Mouse (Mus musculus) spleen, adult 2 months (tissue): Measurements from ENCODE around the gene Cables2. TPM values are rescaled to one million over a fixed set of nuclear protein-coding genes. Genes with fewer than 3 reads are reported as not detected.

Experiments
- DNase-seq, 2 experiments: peaks; one replicate each; pipeline versions ENCODE4 v3.0.0 to v3.0.0-alpha.2; 2012 to 2021; ENCODE audit warnings: low spot score in 2 of 2, low read depth in 1 of 2
- H3K27ac ChIP-seq: fragments of 200-500 bp; 2 replicates; pipeline ENCODE4 v1.5.1; 2012; ENCODE audit warnings: low read length, inconsistent platforms; ENCODE audit not compliant: insufficient read depth
- H3K27me3 ChIP-seq: fragments of 200-500 bp; 2 replicates; pipeline ENCODE4 v1.6.1; 2012; ENCODE audit warnings: mild to moderate bottlenecking, moderate library complexity, low read length, inconsistent platforms; ENCODE audit not compliant: control insufficient read depth, insufficient read depth
- H3K36me3 ChIP-seq: fragments of 200-500 bp; 2 replicates; pipeline ENCODE4 v1.6.1; 2012; ENCODE audit warnings: mild to moderate bottlenecking, low read length, inconsistent platforms; ENCODE audit not compliant: control insufficient read depth, insufficient read depth
- H3K4me1 ChIP-seq: fragments of 200-500 bp; 2 replicates; pipeline ENCODE4 v1.6.1; 2011; ENCODE audit warnings: inconsistent platforms; ENCODE audit not compliant: control insufficient read depth, insufficient read depth, insufficient read length
- H3K4me3 ChIP-seq: fragments of 200-500 bp; 2 replicates; pipeline ENCODE4 v1.5.1; 2011; ENCODE audit warnings: mild to moderate bottlenecking, inconsistent platforms; ENCODE audit not compliant: insufficient read depth, insufficient read length; ENCODE audit errors: extremely low read depth
- CTCF ChIP-seq: fragments of 200-500 bp; IDR thresholded peaks from 2 replicates; pipeline ENCODE4 v1.5.1; 2011; ENCODE audit warnings: mild to moderate bottlenecking, inconsistent platforms; ENCODE audit not compliant: insufficient read depth, insufficient read length, insufficient replicate concordance; ENCODE audit errors: extremely low read depth
- POLR2A ChIP-seq: fragments of 200-500 bp; IDR thresholded peaks from 2 replicates; pipeline ENCODE4 v1.6.1; 2011; ENCODE audit warnings: low read depth, low read length, inconsistent platforms
- WGBS: fragments of 180-500 bp; shearing (Covaris S2); methylation state at CpG from one replicate; pipeline ENCODE4 v1.1.7; 2018; 5-methylcytosine and 5-hydroxymethylcytosine counted together
- polyA plus RNA-seq: library from polyadenylated mRNA; depleted of rRNA; stranded (reverse); fragments of >200 nt; gene quantifications from 2 replicates; pipeline ENCODE4 v1.2.3, GENCODE M21; 2012

The Cables2 gene
- polyA plus RNA-seq, 1 experiment = 40.9 TPM

DNA sequence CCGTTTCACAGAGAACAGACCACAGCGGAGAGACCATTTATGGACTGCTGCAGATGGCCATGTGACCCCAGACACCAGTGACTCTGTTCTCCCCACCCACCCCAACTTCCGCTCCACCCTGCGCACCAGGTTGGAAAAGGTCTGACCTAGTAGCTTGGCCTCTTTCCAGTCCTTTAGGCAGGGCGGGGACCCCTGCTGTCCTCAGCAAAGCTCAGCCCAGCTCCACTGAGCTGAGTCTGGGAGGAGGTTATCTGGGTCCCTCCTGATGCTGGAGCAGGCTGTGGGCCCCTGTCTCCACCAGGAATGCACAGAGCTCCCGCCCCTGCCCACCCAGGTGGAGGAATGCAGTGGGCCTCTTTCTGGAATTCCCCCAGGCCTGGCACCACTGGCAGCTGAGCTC lies 38.3 kb downstream of the Cables2 start:
- no peaks in the 10 kb centered on the region for H3K27me3 ChIP-seq
- no peak for TF ChIP-seq CTCF
- TF ChIP-seq POLR2A = no peak
- no peak for DNase-seq
- H3K36me3 ChIP-seq = no peaks in the 10 kb centered on the region
- 83% methylated on average over 6 of the region's 6 CpGs for WGBS
- H3K4me3 ChIP-seq = no peak overlapping the region
- H3K4me1 ChIP-seq = no peaks in the 10 kb centered on the region
- H3K27ac ChIP-seq = no peak overlapping the region

DNA sequence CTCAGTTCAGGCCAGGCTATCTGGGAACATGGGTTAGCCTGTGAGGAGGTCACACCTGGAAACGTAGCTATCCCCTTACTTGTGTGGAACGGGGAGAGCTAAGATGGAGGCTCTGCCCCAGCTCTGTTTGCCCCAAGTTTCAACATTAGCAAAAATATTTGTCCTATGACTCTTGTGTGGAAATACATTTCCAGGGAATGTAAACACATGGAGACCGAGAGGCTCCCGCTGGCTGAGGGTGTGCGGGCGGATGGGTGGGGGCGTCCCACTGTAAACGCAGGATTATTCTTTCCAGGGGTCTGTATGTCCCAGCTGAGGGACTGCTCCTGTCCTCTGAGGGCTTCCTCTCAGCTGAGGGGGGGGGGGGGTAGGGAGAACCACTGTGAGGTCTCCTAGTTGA lies 38.9 kb downstream of the Cables2 start:
- Histone ChIP-seq H3K27ac (no peak overlapping the region), H3K4me1 (no peaks in the 10 kb centered on the region), H3K36me3 (no peaks in the 10 kb centered on the region), H3K4me3 (no peak overlapping the region), H3K27me3 (no peaks in the 10 kb centered on the region)
- WGBS = 95% methylated on average over 8 of the region's 8 CpGs
- TF ChIP-seq POLR2A = no peak
- TF ChIP-seq CTCF = no peak
- no peak for DNase-seq

DNA sequence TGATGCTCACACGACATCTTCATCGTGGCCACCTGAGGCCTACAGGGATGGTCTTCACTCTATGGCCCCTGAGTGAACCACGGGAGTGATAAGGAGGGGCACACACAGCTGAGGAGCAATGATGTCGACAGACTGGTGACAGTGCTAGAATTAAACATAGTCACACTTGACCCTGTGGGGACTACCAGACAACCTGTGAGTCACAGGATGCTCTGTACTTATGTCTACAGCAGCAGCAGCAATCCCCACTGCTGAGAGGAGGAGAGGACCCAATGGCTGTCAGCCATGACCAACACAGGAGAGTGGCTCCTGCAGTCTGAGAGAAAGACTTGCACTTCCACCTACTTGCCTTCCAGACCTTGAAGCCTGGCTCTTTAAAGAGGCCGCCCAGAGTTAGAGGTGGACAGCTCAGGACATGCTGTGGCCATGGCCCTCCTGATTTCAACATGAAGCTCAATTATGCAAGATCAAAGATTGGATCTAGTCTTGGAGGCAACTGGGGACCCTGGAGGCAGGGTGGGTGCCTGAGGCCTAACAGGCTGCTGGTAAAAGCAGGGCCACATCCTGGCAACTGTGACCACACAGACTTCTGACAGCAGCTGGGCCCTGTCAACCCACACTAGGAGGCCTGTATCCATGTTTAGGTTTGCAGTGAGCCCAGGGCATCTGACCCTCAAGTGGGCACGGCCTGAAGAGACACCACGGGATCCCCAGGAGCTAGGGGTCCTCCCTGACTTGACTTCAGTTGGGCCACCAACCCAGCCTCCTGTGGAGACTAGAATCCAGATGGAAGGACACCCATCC lies 40.0 kb downstream of the Cables2 start:
- 84% methylated on average over 7 of the region's 7 CpGs for WGBS
- H3K36me3 ChIP-seq = no peaks in the 10 kb centered on the region
- H3K4me1 ChIP-seq = no peaks in the 10 kb centered on the region
- no peak for DNase-seq
- TF ChIP-seq CTCF (no peak), POLR2A (no peak)
- no peaks in the 10 kb centered on the region for H3K27me3 ChIP-seq
- H3K4me3 ChIP-seq = no peak overlapping the region
- H3K27ac ChIP-seq = no peak overlapping the region

- H3K36me3 ChIP-seq = no peaks in the 10 kb centered on the region
- no peak for DNase-seq
- H3K4me1 ChIP-seq = peaks cover 3% of the 10 kb centered on the region; the same call in 1 of the 2 replicates
Observed at GRCm38 (mm10) chr2:180230482-180230881, 42.8 kb downstream of the Cables2 start.

GRCm38 (mm10) chr2:180229129-180229528 lies 44.2 kb downstream of the Cables2 start:
- H3K27me3 ChIP-seq = peaks cover 12% of the 10 kb centered on the region
- H3K4me1 ChIP-seq = peaks cover 5% of the 10 kb centered on the region; the same call in 1 of the 2 replicates
- H3K27ac ChIP-seq = no peak overlapping the region
- H3K4me3 ChIP-seq = no peak overlapping the region
- WGBS = 75% methylated on average over 3 of the region's 3 CpGs
- DNase-seq = no peak
- no peaks in the 10 kb centered on the region for H3K36me3 ChIP-seq
- no peak for TF ChIP-seq POLR2A

More at GRCm38 (mm10) chr2:180230482-180230881, 42.8 kb downstream of the Cables2 start:
- TF ChIP-seq POLR2A = no peak
- no peak for TF ChIP-seq CTCF
- WGBS = 90% methylated on average over 4 of the region's 4 CpGs
- Histone ChIP-seq H3K27me3 (peaks cover 7% of the 10 kb centered on the region), H3K27ac (no peak overlapping the region), H3K4me3 (no peak overlapping the region)

DNA sequence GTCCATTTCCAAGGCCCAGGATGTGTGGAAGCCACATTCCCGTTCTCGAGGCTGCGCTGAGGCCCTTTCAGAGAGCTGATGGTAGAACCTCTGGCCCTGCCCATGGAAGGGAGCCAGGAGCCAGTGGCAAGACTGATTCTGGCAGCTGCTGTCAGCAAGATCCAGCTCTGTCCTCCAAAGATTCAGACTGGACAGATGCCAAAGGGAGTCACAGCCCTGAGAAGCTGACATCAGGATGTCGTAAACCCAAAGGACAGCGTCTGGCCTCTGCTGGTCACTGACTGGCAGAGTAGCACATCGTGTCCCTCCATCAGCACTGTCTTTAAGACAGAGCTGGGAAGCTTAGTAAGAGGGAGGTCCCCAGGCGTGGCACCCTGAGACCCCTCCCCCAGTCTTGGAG lies 44.7 kb downstream of the Cables2 start:
- Histone ChIP-seq H3K27me3 (peaks cover 12% of the 10 kb centered on the region), H3K4me1 (peaks cover 5% of the 10 kb centered on the region; the same call in 1 of the 2 replicates), H3K4me3 (no peak overlapping the region), H3K36me3 (no peaks in the 10 kb centered on the region), H3K27ac (no peak overlapping the region)
- TF ChIP-seq POLR2A (no peak), CTCF (no peak)
- 83% methylated on average over 7 of the region's 7 CpGs for WGBS
- no peak for DNase-seq

DNA sequence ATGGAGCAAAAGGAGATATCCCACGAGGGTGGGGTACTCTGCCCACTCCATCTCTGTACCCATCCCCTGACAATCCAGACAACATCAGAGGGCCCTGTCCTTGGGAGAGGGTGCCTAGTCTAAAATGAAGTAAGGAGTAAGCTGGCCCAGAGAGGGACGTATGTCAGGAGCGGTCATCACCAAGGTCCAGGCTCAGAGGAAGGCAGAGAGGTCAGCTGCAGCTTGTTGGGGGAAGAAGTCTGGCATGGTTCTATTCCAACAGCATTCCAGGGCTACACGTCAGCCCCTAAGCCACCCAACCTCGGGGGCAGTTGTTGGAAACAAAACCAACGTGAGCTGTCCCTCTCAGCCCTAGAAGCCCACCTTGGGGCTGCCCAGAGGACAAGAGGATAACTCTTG lies 45.2 kb downstream of the Cables2 start:
- peaks cover 12% of the 10 kb centered on the region for H3K27me3 ChIP-seq
- no peaks in the 10 kb centered on the region for H3K36me3 ChIP-seq
- TF ChIP-seq CTCF = no peak
- TF ChIP-seq POLR2A = no peak
- WGBS = 67% methylated on average over 6 of the region's 6 CpGs
- no peak overlapping the region for H3K27ac ChIP-seq
- H3K4me1 ChIP-seq = peaks cover 5% of the 10 kb centered on the region; the same call in 1 of the 2 replicates
- H3K4me3 ChIP-seq = no peak overlapping the region
- no peak for DNase-seq
